Mouse (Mus musculus): ENCODE results near the gene Hs6st1.

DNA sequence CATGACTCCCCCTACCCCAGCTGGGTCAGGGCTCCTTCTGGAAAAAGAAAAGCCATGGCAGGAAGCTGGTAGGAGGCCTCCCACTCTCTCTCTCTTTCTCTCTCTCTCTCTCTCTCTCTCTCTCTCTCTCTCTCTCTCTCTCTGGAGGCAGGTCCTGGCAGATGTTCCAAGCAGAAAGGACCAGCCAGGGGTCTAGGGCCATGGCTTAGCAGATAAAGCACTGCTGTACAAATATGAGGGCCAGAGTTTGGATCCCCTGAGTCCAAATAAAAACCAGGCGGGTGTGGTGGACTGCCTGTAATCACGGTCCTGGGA lies 4.6 kb upstream of the Hs6st1 start:
- TF ChIP-seq ZC3H11A (IDR thresholded peaks at IDR 0.05; ENCODE audit: low read depth, low read length) = no peak
- no peak for TF ChIP-seq CHD2 (IDR thresholded peaks at IDR 0.05; ENCODE audit: low read length)
- no peak for TF ChIP-seq MAZ (IDR thresholded peaks at IDR 0.05; ENCODE audit: low read depth, low read length)
- TF ChIP-seq KAT2A (IDR thresholded peaks at IDR 0.05; ENCODE audit: insufficient replicate concordance, low read length) = no peak
- TF ChIP-seq SMC3 (IDR thresholded peaks at IDR 0.05; ENCODE audit: low read depth, low read length) = no peak
- no peak for TF ChIP-seq CHD1 (IDR thresholded peaks at IDR 0.05; ENCODE audit: low read depth, low read length)
- TF ChIP-seq CTCF (conservative IDR thresholded peaks at IDR 0.05 in 1 of 2, IDR thresholded peaks at IDR 0.05 in 1 of 2; ENCODE audit: low read depth in 2 of 2, low read length in 2 of 2) = no peak
- no peak for TF ChIP-seq POLR2A (IDR thresholded peaks at IDR 0.05; ENCODE audit: low read depth, low read length)
- no peak for TF ChIP-seq EP300 (IDR thresholded peaks at IDR 0.05; ENCODE audit: low read length)

Measured in CH12.LX (cell line).